Mouse (Mus musculus) forebrain, embryonic 16.5 days (tissue): ENCODE data around the gene Zfp280b. TPM values are rescaled to one million over a fixed set of nuclear protein-coding genes. Genes with fewer than 3 reads are reported as not detected.

Experiments used
- microRNA-seq: library from miRNA; unstranded; fragments of <30 nt; microRNA quantifications from one replicate; pipeline ENCODE4, GENCODE M21; 2017
- polyA plus RNA-seq: library from polyadenylated mRNA; unstranded; fragments of >200 nt; fragmentation: Nextera tagmentation; extraction: Ambion mirVana; gene quantifications from 2 replicates; pipeline ENCODE4 v1.2.1, GENCODE M21; 2015

The Zfp280b gene
- polyA plus RNA-seq, 1 experiment from 2014 or later, result 12.1 TPM

Small RNA genes lying within 50 kb of the gene (microRNA-seq; reads per million reads assigned to microRNA genes)
- gene Mir6409, result not detected

Other genes with a start within 250 kb of the Zfp280b start
- 10.5 and 15.2 TPM in 2 replicates for gene Gstt1, start 234.1 kb upstream of the Zfp280b start, polyA plus RNA-seq
- gene Gstt4, start 210.1 kb upstream of the Zfp280b start, polyA plus RNA-seq, result not detected in 2 replicates
- gene Gstt2, start 195.2 kb upstream of the Zfp280b start, polyA plus RNA-seq, result 4.0 and 4.2 TPM in 2 replicates
- gene Mif, start 172.4 kb upstream of the Zfp280b start, polyA plus RNA-seq, result 1,679 and 1,753 TPM in 2 replicates
- 2.0 and 3.3 TPM in 2 replicates for gene Derl3, start 139.2 kb upstream of the Zfp280b start, polyA plus RNA-seq
- 325 and 342 TPM in 2 replicates for gene Smarcb1, start 111.0 kb upstream of the Zfp280b start, polyA plus RNA-seq
- gene Chchd10, start 99.5 kb upstream of the Zfp280b start, polyA plus RNA-seq, result 21.8 and 30.7 TPM in 2 replicates
- gene Mmp11, start 96.2 kb upstream of the Zfp280b start, polyA plus RNA-seq, result 22.2 and 24.3 TPM in 2 replicates
- gene Gm867, start 92.0 kb upstream of the Zfp280b start, polyA plus RNA-seq, result 0.20 TPM in 1 of 2 replicates, not detected in the other
- gene Vpreb3, start 89.6 kb upstream of the Zfp280b start, polyA plus RNA-seq, result 0.48 TPM in 1 of 2 replicates, not detected in the other
- gene Gm5134, start 78.1 kb upstream of the Zfp280b start, polyA plus RNA-seq, result not detected in 2 replicates
- not detected in 2 replicates for gene Slc5a4b, start 78.3 kb downstream of the Zfp280b start, polyA plus RNA-seq
- not detected in 2 replicates for gene Slc5a4a, start 114.8 kb downstream of the Zfp280b start, polyA plus RNA-seq
- gene Prmt2, start 205.2 kb downstream of the Zfp280b start, polyA plus RNA-seq, result 282 and 309 TPM in 2 replicates
- 1.2 TPM in 2 replicates for gene S100b, start 221.2 kb downstream of the Zfp280b start, polyA plus RNA-seq